25 mouse cellular contexts compared by ENCODE assay signal in the genomic region with DNA sequence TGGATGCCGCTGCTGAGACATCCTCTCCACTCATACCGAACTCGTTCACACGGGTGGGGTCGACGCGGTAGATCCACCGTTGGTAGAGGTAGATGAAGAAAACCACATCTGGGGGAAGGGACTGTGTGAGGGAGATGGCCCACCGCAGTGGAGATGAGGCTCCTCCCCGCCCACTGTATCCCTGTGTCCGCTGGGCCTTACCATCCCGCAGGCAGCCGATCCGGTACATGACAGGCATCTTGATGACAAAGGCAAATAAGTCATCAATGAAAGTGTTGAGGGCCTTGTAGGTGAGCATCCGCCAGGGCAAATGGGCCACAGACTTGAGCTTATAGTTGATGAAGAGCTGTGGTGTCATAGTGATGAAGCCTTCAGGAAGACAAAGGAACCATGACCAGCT. TPM values are rescaled to one million over a fixed set of nuclear protein-coding genes. Genes with fewer than 3 reads are reported as not detected.
"Had no signal": no experiment of that assay in that cellular context is flagged by ENCODE, and none has a peak within 500 bp of the region (broad histone marks: within the 10 kb centered on the region; RNA-seq: fewer than 3 reads in every experiment).

No protein-coding gene starts in this region.

- H3K4me1 ChIP-seq: neural tube, embryonic 12.5 days; stomach, embryonic 15.5 days had no signal

- ATAC-seq: lung, postnatal 0 days; midbrain, embryonic 13.5 days; midbrain, embryonic 15.5 days had no signal

- H3K4me2 ChIP-seq: lung, embryonic 15.5 days; midbrain, embryonic 11.5 days; midbrain, embryonic 13.5 days; midbrain, embryonic 15.5 days; neural tube, embryonic 12.5 days; stomach, embryonic 15.5 days had no signal

- H3K27me3 ChIP-seq: lung, embryonic 15.5 days; megakaryocyte, embryonic 14.5 days; midbrain, embryonic 13.5 days; midbrain, embryonic 15.5 days; neural tube, embryonic 12.5 days; stomach, embryonic 15.5 days had no signal

- DNase-seq: lung, adult 2 months; lung, postnatal 14 days; lung, postnatal 36 days; right cerebral cortex, postnatal 14 days; thymus, adult 2 months; thymus, postnatal 25 days; thymus, postnatal 4 days had no signal

- H3K9me3 ChIP-seq: lung, embryonic 15.5 days; megakaryocyte, embryonic 14.5 days; midbrain, embryonic 13.5 days; midbrain, embryonic 15.5 days; neural tube, embryonic 12.5 days; stomach, embryonic 15.5 days had no signal

- H3K4me3 ChIP-seq: lung, embryonic 15.5 days; midbrain, embryonic 13.5 days; midbrain, embryonic 15.5 days; neural tube, embryonic 12.5 days; stomach, embryonic 15.5 days had no signal

- H3K27ac ChIP-seq: lung, embryonic 15.5 days; macrophage; midbrain, embryonic 13.5 days; midbrain, embryonic 15.5 days; neural tube, embryonic 12.5 days; stomach, embryonic 15.5 days; stomach, postnatal 0 days had no signal

- H3K9ac ChIP-seq: lung, embryonic 15.5 days; midbrain, embryonic 13.5 days; midbrain, embryonic 15.5 days; neural tube, embryonic 12.5 days; stomach, embryonic 15.5 days had no signal

RNA-seq across cellular contexts. Expression of a gene that starts 43.9 kb away (rescaled TPM):
- total RNA-seq: midbrain, postnatal 0 days had no signal
- polyA plus RNA-seq: midbrain, embryonic 11.5 days; midbrain, embryonic 15.5 days had no signal

RNA-seq across cellular contexts. Expression of a gene that starts 47.4 kb away (rescaled TPM):
- total RNA-seq: megakaryocyte progenitor cell, adult 5-6 weeks; midbrain, postnatal 0 days; monocyte, adult 5-6 weeks; neutrophil, adult 5-6 weeks had no signal
- polyA plus RNA-seq: lung, adult 2 months; lung, embryonic 15.5 days; lung, postnatal 0 days; macrophage; midbrain, embryonic 11.5 days; midbrain, embryonic 13.5 days; midbrain, embryonic 15.5 days; midbrain, postnatal 0 days; neural tube, embryonic 12.5 days; neural tube, embryonic 14.5 days; spleen, adult 2 months; stomach, embryonic 15.5 days; stomach, postnatal 0 days; testis, adult 2 months; thymus, adult 2 months; urinary bladder, adult 2 months had no signal
